Mouse (Mus musculus) liver, embryonic 16.5 days (tissue): Measurements from ENCODE around the gene Eif4h. TPM values are rescaled to one million over a fixed set of nuclear protein-coding genes. Genes with fewer than 3 reads are reported as not detected.
A peak's percentile ranks its signal among the peaks of the same experiment; 100 is the strongest.

Experiments used
- ATAC-seq: fragments of 200-750 bp; cut with Nextera tagmentation; 2 replicates; pipeline ENCODE4 v1.8.0; 2017; ENCODE audit warnings: low read depth, mild to moderate bottlenecking, moderate number of reproducible peaks, moderate library complexity
- H3K27ac ChIP-seq: fragments of 300-500 bp; sonication (generic); 2 replicates; pipeline ENCODE4 v1.5.1; 2014; ENCODE audit warnings: mild to moderate bottlenecking, low read length
- H3K27me3 ChIP-seq: fragments of 300-500 bp; sonication (generic); 2 replicates; pipeline ENCODE4 v1.6.1; 2014; ENCODE audit warnings: low read depth, low read length, mixed read lengths; ENCODE audit not compliant: control insufficient read depth, insufficient read depth
- H3K36me3 ChIP-seq: fragments of 300-500 bp; sonication (generic); 2 replicates; pipeline ENCODE4 v1.6.1; 2014; ENCODE audit warnings: mild to moderate bottlenecking; ENCODE audit not compliant: control insufficient read depth, insufficient read depth
- H3K4me1 ChIP-seq: fragments of 300-500 bp; sonication (generic); 2 replicates; pipeline ENCODE4 v1.6.1; 2014; ENCODE audit warnings: low read depth, low read length, mixed read lengths; ENCODE audit not compliant: control insufficient read depth
- H3K4me2 ChIP-seq: fragments of 300-500 bp; sonication (generic); 2 replicates; pipeline ENCODE4 v1.6.1; 2014; ENCODE audit warnings: low read depth, low read length, mixed read lengths
- H3K4me3 ChIP-seq: fragments of 300-500 bp; sonication (generic); 2 replicates; pipeline ENCODE4 v1.5.1; 2014; ENCODE audit warnings: low read depth, mild to moderate bottlenecking, low read length
- H3K9ac ChIP-seq: fragments of 300-500 bp; sonication (generic); 2 replicates; pipeline ENCODE4 v1.6.1; 2014; ENCODE audit warnings: low read depth, low read length
- H3K9me3 ChIP-seq: fragments of 300-500 bp; sonication (generic); replicated peaks from 2 replicates; pipeline ENCODE4 v1.6.1; 2016; ENCODE audit warnings: low read length; ENCODE audit not compliant: control insufficient read depth
- WGBS: fragments of 180-500 bp; shearing (Covaris S2); extraction: QIAGEN DNeasy Blood & Tissue Kit; methylation state at CpG from one replicate; pipeline ENCODE4 v1.1.7; 2014; ENCODE audit not compliant: insufficient replicate concordance; 5-methylcytosine and 5-hydroxymethylcytosine counted together
- polyA plus RNA-seq: library from polyadenylated mRNA; unstranded; fragments of >200 nt; fragmentation: Nextera tagmentation; extraction: Ambion mirVana; gene quantifications from 2 replicates; pipeline ENCODE4 v1.2.1, GENCODE M21; 2015

The Eif4h gene
- polyA plus RNA-seq, 1 experiment from 2014 or later = 167 TPM

GRCm38 (mm10) chr5:134640371-134640770 lies 1.1 kb upstream of the Eif4h start:
- Histone ChIP-seq H3K36me3 (peaks cover 7% of the 10 kb centered on the region; the same call in 1 of the 2 replicates), H3K9ac (no peak overlapping the region), H3K27ac (no peak overlapping the region), H3K4me1 (peaks cover 17% of the 10 kb centered on the region), H3K4me2 (no peak overlapping the region), H3K27me3 (no peaks in the 10 kb centered on the region), H3K9me3 (no peaks in the 10 kb centered on the region), H3K4me3 (no peak overlapping the region)
- ATAC-seq = no peak
- 73% methylated on average over 3 of the region's 3 CpGs for WGBS

DNA sequence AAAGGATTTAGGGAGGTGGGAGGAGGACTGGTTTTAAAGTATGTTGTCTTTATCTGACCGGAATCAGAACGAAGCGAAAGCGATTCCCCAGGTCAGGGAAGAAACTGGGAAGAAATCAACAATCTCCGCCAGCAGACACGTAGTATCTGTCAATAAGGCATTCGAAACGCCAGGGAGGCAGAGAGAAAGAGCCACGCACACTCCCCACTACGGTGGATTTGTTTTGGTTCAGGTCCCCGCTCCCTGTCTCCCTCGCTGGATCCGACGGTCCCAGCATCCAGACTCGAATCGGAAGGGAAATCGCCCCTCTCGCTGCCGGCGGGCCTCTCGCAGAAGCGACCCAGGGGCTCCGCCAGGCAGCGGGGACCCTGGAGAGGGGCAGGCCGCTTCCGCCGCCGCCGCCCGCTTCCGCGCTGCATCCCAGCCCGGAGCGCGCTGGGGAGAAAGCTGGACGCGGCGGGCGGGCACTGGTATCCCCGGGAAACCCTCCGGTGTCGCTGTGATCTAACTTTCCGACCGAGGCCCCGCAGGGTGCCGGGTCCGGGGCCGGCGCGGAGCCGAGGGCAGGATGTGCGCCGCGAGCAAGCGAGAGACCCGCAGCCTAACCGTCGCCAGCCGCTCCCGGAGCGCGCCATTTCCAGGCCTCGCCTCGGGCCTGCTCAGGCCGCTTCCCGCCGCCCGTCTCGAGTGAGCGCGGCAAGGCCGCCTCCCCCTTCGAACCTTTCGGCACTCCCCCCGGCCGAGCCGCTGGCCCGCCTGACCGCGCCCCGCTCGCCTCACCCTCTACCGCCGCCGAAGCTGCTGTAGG lies 625 bp downstream of the Eif4h start:
- peak overlapping the region; percentile 99 for H3K9ac ChIP-seq
- WGBS = under 1% methylated on average over 72 of the region's 85 CpGs

GRCm38 (mm10) chr5:134637820-134638367 lies 1.4 kb downstream of the Eif4h start:
- H3K4me1 ChIP-seq = peaks cover 13% of the 10 kb centered on the region
- 12% methylated on average over 5 of the region's 5 CpGs for WGBS
- H3K27me3 ChIP-seq = no peaks in the 10 kb centered on the region
- peak overlapping the region; percentile 91 for H3K27ac ChIP-seq
- no peaks in the 10 kb centered on the region for H3K9me3 ChIP-seq
- peaks cover 18% of the 10 kb centered on the region for H3K36me3 ChIP-seq
- peak overlapping the region; percentile 99 for H3K9ac ChIP-seq
- H3K4me3 ChIP-seq = peak overlapping the region; percentile 98
- no peak for ATAC-seq
- H3K4me2 ChIP-seq = peak overlapping the region; percentile 98

More for the DNA sequence above, 625 bp downstream of the Eif4h start:
- peak overlapping the region; percentile 98 for H3K4me2 ChIP-seq
- no peaks in the 10 kb centered on the region for H3K27me3 ChIP-seq
- H3K27ac ChIP-seq = peak overlapping the region; percentile 91
- H3K4me1 ChIP-seq = peaks cover 13% of the 10 kb centered on the region
- H3K4me3 ChIP-seq = peak overlapping the region; percentile 98
- ATAC-seq = peak; percentile 39
- H3K9me3 ChIP-seq = no peaks in the 10 kb centered on the region
- peaks cover 15% of the 10 kb centered on the region for H3K36me3 ChIP-seq

DNA sequence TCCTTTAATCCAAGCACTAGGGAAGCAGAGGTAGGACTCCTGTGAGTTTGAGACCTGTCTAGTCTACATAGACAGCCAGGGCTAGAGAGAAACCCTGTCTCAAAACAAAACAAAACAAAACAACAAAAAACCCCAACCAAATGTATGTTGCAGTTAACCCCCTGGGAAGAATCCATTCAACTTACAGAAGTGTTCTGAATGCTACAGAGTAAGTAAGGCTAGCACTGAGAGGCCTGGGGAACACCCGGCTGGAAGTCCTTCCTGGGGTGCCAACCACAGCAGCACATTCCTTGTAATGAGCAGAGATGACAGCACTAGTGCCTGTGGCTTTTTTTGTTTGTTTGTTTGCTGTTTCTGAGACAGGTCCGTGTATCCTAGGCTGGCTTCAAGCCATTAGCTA lies 6.4 kb downstream of the Eif4h start:
- Histone ChIP-seq H3K4me3 (no peak overlapping the region), H3K9ac (no peak overlapping the region), H3K27ac (no peak overlapping the region), H3K36me3 (peaks cover 25% of the 10 kb centered on the region), H3K4me2 (no peak overlapping the region), H3K4me1 (peaks cover 6% of the 10 kb centered on the region), H3K27me3 (no peaks in the 10 kb centered on the region), H3K9me3 (no peaks in the 10 kb centered on the region)
- 58% methylated on average over 2 of the region's 2 CpGs for WGBS
- ATAC-seq = no peak

DNA sequence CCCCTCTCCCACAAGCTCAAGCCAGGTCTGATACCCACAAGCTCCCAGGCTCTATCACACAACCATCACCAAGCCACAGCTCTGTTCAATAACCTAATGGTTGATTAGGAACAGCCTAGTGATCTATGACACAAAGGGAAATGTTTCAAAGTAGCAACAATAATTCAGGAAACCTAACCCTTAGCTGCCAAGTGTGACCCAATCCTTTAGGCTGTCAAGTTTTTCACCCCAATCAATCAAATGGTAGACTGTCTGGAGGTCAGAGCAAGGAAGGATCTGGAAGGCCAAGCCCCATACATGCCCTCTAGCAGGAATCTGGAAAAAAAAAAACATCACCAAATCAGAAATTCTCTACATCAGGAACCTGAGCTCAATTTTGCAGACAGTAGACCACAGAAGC lies 8.5 kb downstream of the Eif4h start:
- no peak overlapping the region for H3K9ac ChIP-seq

DNA sequence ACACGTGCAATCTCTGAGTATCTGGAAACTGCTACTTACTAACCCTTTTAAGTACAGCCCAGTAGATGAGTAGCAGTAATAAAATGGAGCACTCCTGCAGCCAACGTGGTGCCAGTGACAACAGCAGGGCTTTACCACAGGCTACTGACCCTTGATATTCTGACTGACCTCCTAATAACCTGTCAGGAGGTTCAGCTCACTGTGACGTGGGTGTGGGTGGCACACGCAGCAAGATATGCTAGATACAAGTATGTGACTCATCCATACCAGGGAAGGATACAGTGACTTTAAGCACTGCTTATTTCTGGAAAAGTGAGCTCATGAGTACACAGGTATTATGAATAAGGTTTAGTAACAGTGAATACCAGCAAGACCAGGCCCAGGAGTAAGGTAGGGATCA lies 9.8 kb downstream of the Eif4h start:
- Histone ChIP-seq H3K27me3 (no peaks in the 10 kb centered on the region), H3K9ac (no peak overlapping the region), H3K27ac (no peak overlapping the region), H3K9me3 (no peaks in the 10 kb centered on the region), H3K36me3 (peaks cover 43% of the 10 kb centered on the region), H3K4me3 (no peak overlapping the region), H3K4me1 (no peaks in the 10 kb centered on the region; the same call in 1 of the 2 replicates), H3K4me2 (no peak overlapping the region)
- no peak for ATAC-seq
- WGBS = 53% methylated on average over 4 of the region's 4 CpGs

More for the DNA sequence above, 8.5 kb downstream of the Eif4h start:
- Histone ChIP-seq H3K27ac (no peak overlapping the region), H3K4me2 (no peak overlapping the region), H3K27me3 (no peaks in the 10 kb centered on the region), H3K36me3 (peaks cover 33% of the 10 kb centered on the region), H3K9me3 (no peaks in the 10 kb centered on the region), H3K4me1 (no peaks in the 10 kb centered on the region; the same call in 1 of the 2 replicates), H3K4me3 (no peak overlapping the region)
- no peak for ATAC-seq

GRCm38 (mm10) chr5:134622069-134622468 lies 17.2 kb downstream of the Eif4h start:
- no peak for ATAC-seq
- H3K4me3 ChIP-seq = no peak overlapping the region
- no peaks in the 10 kb centered on the region for H3K9me3 ChIP-seq
- H3K27me3 ChIP-seq = no peaks in the 10 kb centered on the region
- WGBS = 85% methylated on average over 2 of the region's 2 CpGs
- peaks cover 78% of the 10 kb centered on the region for H3K36me3 ChIP-seq
- no peak overlapping the region for H3K27ac ChIP-seq
- H3K9ac ChIP-seq = no peak overlapping the region
- H3K4me2 ChIP-seq = no peak overlapping the region
- no peaks in the 10 kb centered on the region for H3K4me1 ChIP-seq

DNA sequence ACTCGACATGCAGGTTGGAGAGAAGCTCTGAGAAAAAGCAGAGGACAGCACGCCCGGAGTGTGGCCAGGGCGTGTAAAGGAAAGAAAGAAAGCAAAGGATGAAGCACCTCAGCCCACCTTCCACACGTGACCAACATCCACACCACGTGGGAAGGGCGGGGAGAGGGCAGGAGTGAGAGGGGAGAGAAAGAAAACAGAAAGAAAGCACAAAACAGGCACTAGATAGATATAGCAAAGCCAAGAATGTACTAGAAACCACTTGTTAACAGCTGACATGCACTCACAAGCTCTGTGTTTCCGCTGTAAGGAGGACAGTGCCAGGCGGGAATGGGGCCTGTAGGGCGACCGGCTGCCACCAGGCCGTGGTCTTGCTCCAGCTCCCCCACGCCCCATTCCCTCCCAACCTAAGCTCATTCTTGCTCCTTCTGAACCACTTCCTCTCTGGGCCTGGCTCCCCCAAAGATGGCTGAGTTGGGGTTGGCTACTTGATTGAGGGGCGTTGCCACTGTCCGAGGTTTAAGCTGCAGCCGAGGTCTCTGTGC lies 18.1 kb downstream of the Eif4h start:
- Histone ChIP-seq H3K36me3 (peaks cover 69% of the 10 kb centered on the region), H3K9me3 (no peaks in the 10 kb centered on the region), H3K9ac (no peak overlapping the region), H3K4me1 (no peaks in the 10 kb centered on the region), H3K27ac (no peak overlapping the region), H3K4me2 (no peak overlapping the region), H3K4me3 (no peak overlapping the region), H3K27me3 (no peaks in the 10 kb centered on the region)
- WGBS = 86% methylated on average over 16 of the region's 16 CpGs
- no peak for ATAC-seq

GRCm38 (mm10) chr5:134620457-134620856 lies 18.8 kb downstream of the Eif4h start:
- Histone ChIP-seq H3K27ac (no peak overlapping the region), H3K4me3 (no peak overlapping the region), H3K9me3 (no peaks in the 10 kb centered on the region), H3K4me1 (no peaks in the 10 kb centered on the region), H3K4me2 (no peak overlapping the region), H3K9ac (no peak overlapping the region), H3K36me3 (peaks cover 62% of the 10 kb centered on the region), H3K27me3 (no peaks in the 10 kb centered on the region)
- no peak for ATAC-seq
- WGBS = 87% methylated on average over 9 of the region's 9 CpGs
